Mouse (Mus musculus) myocyte (in vitro differentiated cells): ENCODE measurements at regions not wholly inside any gene's neighbourhood (a gene's known extent, or its start where the extent isn't known, plus 50 kb on each side); places are given as distances from the start of the nearest gene placed in this dataset.

Experiments used
- CEBPB ChIP-seq: IDR thresholded peaks from 2 replicates; pipeline ENCODE4 v1.6.1; 2011; ENCODE audit warnings: mild to moderate bottlenecking, moderate library complexity; ENCODE audit not compliant: poor library complexity, insufficient read depth, severe bottlenecking
- E2F4 ChIP-seq: IDR thresholded peaks from one replicate; pipeline ENCODE4 v1.6.1; 2011; ENCODE audit warnings: mild to moderate bottlenecking, control low read depth, moderate library complexity; ENCODE audit not compliant: insufficient read depth
- MAX ChIP-seq: IDR thresholded peaks from one replicate; pipeline ENCODE4 v1.6.1; 2011; ENCODE audit warnings: low read depth, mild to moderate bottlenecking, control low read depth
- MYOD1 ChIP-seq, 3 experiments: IDR thresholded peaks; one replicate each; pipeline ENCODE4 v1.6.1; 2011; ENCODE audit warnings: control low read depth in 2 of 3, low read depth in 2 of 3, mild to moderate bottlenecking in 2 of 3, moderate library complexity in 1 of 3; ENCODE audit not compliant: insufficient read length in 2 of 3, control insufficient read depth in 1 of 3
- MYOG ChIP-seq, 3 experiments: IDR thresholded peaks; one replicate each; pipeline ENCODE4 v1.6.1; 2011; ENCODE audit warnings: control low read depth in 2 of 3, low read depth in 2 of 3, mild to moderate bottlenecking in 2 of 3; ENCODE audit not compliant: insufficient read length in 2 of 3, control insufficient read depth in 1 of 3, insufficient read depth in 1 of 3
- POLR2A ChIP-seq: IDR thresholded peaks from one replicate; pipeline ENCODE4 v1.6.1; 2011; ENCODE audit warnings: low read depth, mild to moderate bottlenecking, control low read depth, moderate library complexity; ENCODE audit not compliant: insufficient read length
- POLR2AphosphoS2 ChIP-seq: IDR thresholded peaks from one replicate; pipeline ENCODE4 v1.6.1; 2011; ENCODE audit warnings: low read depth, control low read depth; ENCODE audit not compliant: insufficient read length
- REST ChIP-seq: IDR thresholded peaks from one replicate; pipeline ENCODE4 v1.6.1; 2011; ENCODE audit warnings: mild to moderate bottlenecking, control low read depth, moderate library complexity; ENCODE audit not compliant: insufficient read depth, insufficient read length
- TCF12 ChIP-seq: IDR thresholded peaks from one replicate; pipeline ENCODE4 v1.6.1; 2011; ENCODE audit warnings: mild to moderate bottlenecking, control low read depth; ENCODE audit not compliant: poor library complexity, insufficient read depth, severe bottlenecking
- TCF3 ChIP-seq: IDR thresholded peaks from one replicate; pipeline ENCODE4 v1.6.1; 2011; ENCODE audit warnings: low read depth, control low read depth; ENCODE audit not compliant: insufficient read length
- USF1 ChIP-seq: IDR thresholded peaks from one replicate; pipeline ENCODE4 v1.6.1; 2011; ENCODE audit warnings: low read depth, mild to moderate bottlenecking, control low read depth, moderate library complexity

- TF ChIP-seq MYOG (IDR thresholded peaks at IDR 0.05; ENCODE audit: control insufficient read depth in 1 of 3, insufficient read depth in 1 of 3, insufficient read length in 2 of 3, low read depth in 2 of 3) (no peak), POLR2A (no peak), CEBPB (no peak), MAX (no peak), USF1 (no peak), POLR2AphosphoS2 (no peak), E2F4 (no peak), TCF12 (no peak), TCF3 (no peak), MYOD1 (IDR thresholded peaks at IDR 0.05; ENCODE audit: control insufficient read depth in 1 of 3, insufficient read length in 2 of 3, low read depth in 2 of 3) (no peak), REST (no peak)
Measured at GRCm38 (mm10) chr15:97592786-97593185, 112.8 kb downstream of the Rpap3 start.
